Mouse (Mus musculus): Measurements from ENCODE around the gene Hsf2bp. TPM values are rescaled to one million over a fixed set of nuclear protein-coding genes. Genes with fewer than 3 reads are reported as not detected.
A peak's percentile ranks its signal among the peaks of the same experiment; 100 is the strongest.

Hsf2bp gene
- polyA plus RNA-seq, 1 experiment from 2014 or later = 0.42 TPM

DNA sequence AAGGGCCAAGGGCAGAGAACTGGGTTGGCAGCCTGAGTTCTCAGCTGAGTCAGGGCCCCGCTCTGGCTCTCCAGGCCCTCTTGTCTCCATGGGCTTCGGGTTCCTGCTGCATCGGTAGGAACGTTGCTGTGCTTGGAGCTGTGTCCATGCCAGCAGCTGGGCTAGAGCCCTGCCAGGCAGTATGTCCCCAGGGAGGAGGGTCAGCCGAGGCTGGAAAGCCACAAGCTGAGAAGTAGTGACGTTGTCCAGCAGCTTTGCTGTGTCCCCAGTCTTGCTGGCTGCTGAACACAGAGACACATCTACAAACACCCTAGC, 119.7 kb downstream of the Hsf2bp start:
- DNase-seq = no peak
- Histone ChIP-seq H3K9me3 (ENCODE audit: low read length) (no peaks in the 10 kb centered on the region), H3K27ac (ENCODE audit: low read depth) (no peak overlapping the region), H3K36me3 (replicated peaks; ENCODE audit: insufficient read depth, low read length) (no peaks in the 10 kb centered on the region), H3K9ac (replicated peaks) (no peak overlapping the region), H3K27me3 (ENCODE audit: insufficient read depth, low read length) (no peaks in the 10 kb centered on the region), H3K4me1 (ENCODE audit: insufficient read depth) (no peaks in the 10 kb centered on the region), H3K4me3 (ENCODE audit: low read depth, low read length) (no peak overlapping the region), H3K4me2 (ENCODE audit: low read depth, low read length) (no peak overlapping the region)
- TF ChIP-seq EP300 (IDR thresholded peaks at IDR 0.05; ENCODE audit: low read depth) = no peak
- no peak for TF ChIP-seq CTCF (IDR thresholded peaks at IDR 0.05; ENCODE audit: low read depth)
- 78% methylated on average over 6 of the region's 6 CpGs for WGBS (ENCODE audit: insufficient replicate concordance)
- no peak for ATAC-seq

- Histone ChIP-seq H3K27ac (ENCODE audit: low read depth) (no peak overlapping the region), H3K27me3 (ENCODE audit: insufficient read depth, low read length) (no peaks in the 10 kb centered on the region), H3K4me1 (ENCODE audit: insufficient read depth) (no peaks in the 10 kb centered on the region), H3K9ac (replicated peaks) (no peak overlapping the region), H3K4me2 (ENCODE audit: low read depth, low read length) (no peak overlapping the region), H3K36me3 (replicated peaks; ENCODE audit: insufficient read depth, low read length) (no peaks in the 10 kb centered on the region), H3K4me3 (ENCODE audit: low read depth, low read length) (no peak overlapping the region), H3K9me3 (ENCODE audit: low read length) (no peaks in the 10 kb centered on the region)
- DNase-seq = no peak
- WGBS (ENCODE audit: insufficient replicate concordance) = 73% methylated on average over 18 of the region's 18 CpGs
- peak; percentile 35; the same call in 1 of the 2 replicates for ATAC-seq
- TF ChIP-seq EP300 (IDR thresholded peaks at IDR 0.05; ENCODE audit: low read depth) (no peak), CTCF (IDR thresholded peaks at IDR 0.05; ENCODE audit: low read depth) (no peak)
Observed at GRCm38 (mm10) chr17:31915756-31916460, 120.2 kb downstream of the Hsf2bp start.

DNA sequence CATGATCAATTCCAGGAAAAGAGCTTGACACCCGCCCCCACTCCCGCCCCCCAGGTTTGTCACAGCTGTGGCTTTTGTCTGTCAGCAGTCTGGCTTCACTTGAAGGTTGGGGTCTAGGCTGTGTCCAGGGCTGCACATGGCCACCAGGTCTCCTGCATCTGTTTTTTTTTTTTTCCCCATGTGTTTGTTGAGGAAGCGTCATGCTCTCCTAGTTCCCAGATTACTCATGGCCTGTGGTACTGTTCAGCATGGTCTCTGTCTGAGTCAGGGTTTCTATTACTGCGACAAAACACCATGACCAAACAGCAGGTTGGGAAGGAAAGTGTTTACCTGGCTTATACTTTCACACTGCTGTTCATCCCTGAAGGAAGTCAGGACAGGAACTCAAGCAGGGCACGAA, 121.8 kb downstream of the Hsf2bp start:
- TF ChIP-seq CTCF (IDR thresholded peaks at IDR 0.05; ENCODE audit: low read depth) (no peak), EP300 (IDR thresholded peaks at IDR 0.05; ENCODE audit: low read depth) (no peak)
- DNase-seq (no peak), ATAC-seq (no peak)
- H3K27me3 ChIP-seq (ENCODE audit: insufficient read depth, low read length) = no peaks in the 10 kb centered on the region
- H3K27ac ChIP-seq (ENCODE audit: low read depth) = no peak overlapping the region
- H3K9ac ChIP-seq (replicated peaks) = no peak overlapping the region
- H3K4me1 ChIP-seq (ENCODE audit: insufficient read depth) = no peaks in the 10 kb centered on the region
- WGBS (ENCODE audit: insufficient replicate concordance) = 74% methylated on average over 5 of the region's 5 CpGs
- no peaks in the 10 kb centered on the region for H3K9me3 ChIP-seq (ENCODE audit: low read length)
- no peaks in the 10 kb centered on the region for H3K36me3 ChIP-seq (replicated peaks; ENCODE audit: insufficient read depth, low read length)
- H3K4me2 ChIP-seq (ENCODE audit: low read depth, low read length) = no peak overlapping the region
- no peak overlapping the region for H3K4me3 ChIP-seq (ENCODE audit: low read depth, low read length)

DNA sequence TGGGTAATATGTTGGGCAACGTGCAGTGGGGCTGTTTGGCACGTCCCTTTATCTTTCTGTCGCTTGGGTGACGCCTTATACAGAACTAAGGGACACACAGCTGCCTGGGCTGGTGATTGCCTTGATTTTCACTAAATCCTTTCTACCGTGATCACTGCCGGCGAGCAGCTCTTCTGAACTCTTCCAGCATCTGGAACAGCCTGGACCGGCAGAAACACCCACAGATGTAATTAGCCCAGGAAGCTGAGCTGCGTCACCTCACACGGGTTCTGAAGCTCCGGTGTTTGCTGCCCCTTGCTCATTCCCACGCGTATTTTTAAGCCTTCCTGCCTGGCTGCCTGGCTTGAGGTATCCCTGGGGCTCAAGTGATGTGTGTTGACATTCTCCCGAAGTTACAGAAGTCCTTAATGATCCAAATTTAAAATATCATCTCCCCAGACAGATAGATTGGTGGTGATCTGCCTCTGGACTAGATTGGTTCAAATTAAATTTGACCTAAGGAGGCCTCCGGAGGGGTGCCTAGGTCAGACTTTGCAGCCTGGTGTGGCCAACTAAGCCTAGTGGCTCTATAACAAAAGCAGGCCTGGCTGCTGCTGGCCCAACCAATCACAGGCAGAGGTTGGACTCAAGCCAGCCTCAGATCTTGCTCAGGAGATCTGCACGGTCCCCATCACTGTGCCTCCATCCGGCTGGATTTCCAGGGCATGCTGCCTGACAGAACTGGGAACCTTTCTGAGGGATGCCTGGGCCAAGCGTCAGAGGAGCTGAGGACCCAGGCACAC, 123.1 kb downstream of the Hsf2bp start:
- WGBS (ENCODE audit: insufficient replicate concordance) = 78% methylated on average over 18 of the region's 18 CpGs
- no peak overlapping the region for H3K9ac ChIP-seq (replicated peaks)
- no peaks in the 10 kb centered on the region for H3K4me1 ChIP-seq (ENCODE audit: insufficient read depth)
- TF ChIP-seq EP300 (IDR thresholded peaks at IDR 0.05; ENCODE audit: low read depth) = no peak
- no peak for TF ChIP-seq CTCF (IDR thresholded peaks at IDR 0.05; ENCODE audit: low read depth)
- no peaks in the 10 kb centered on the region for H3K9me3 ChIP-seq (ENCODE audit: low read length)
- no peak overlapping the region for H3K27ac ChIP-seq (ENCODE audit: low read depth)
- H3K36me3 ChIP-seq (replicated peaks; ENCODE audit: insufficient read depth, low read length) = no peaks in the 10 kb centered on the region
- no peaks in the 10 kb centered on the region for H3K27me3 ChIP-seq (ENCODE audit: insufficient read depth, low read length)
- no peak overlapping the region for H3K4me2 ChIP-seq (ENCODE audit: low read depth, low read length)
- DNase-seq = no peak
- ATAC-seq = no peak
- no peak overlapping the region for H3K4me3 ChIP-seq (ENCODE audit: low read depth, low read length)

DNA sequence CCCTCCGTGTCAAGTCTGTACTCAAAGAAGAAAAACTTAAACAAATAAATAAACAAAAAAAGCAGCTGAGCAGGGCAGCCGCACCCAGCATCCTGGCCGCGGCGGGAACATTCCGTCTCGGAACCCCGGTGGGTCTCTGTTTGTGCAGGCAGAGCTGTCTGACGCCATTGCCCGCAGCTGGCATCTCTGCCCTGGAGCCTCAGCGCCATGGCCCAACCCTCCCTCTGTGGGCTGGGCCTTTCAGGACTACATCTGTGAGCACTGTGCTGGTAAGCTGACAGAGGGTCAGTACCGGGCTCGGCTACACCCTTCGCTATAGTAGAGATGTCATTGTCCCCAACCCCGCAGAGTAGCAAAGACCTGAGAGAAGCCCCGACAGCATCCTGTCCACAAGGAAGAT, 123.8 kb downstream of the Hsf2bp start:
- WGBS (ENCODE audit: insufficient replicate concordance) = 86% methylated on average over 16 of the region's 16 CpGs
- ATAC-seq = no peak

GRCm38 (mm10) chr17:31908966-31909365, 127.2 kb downstream of the Hsf2bp start:
- WGBS (ENCODE audit: insufficient replicate concordance) = 83% methylated on average over 2 of the region's 2 CpGs
- Histone ChIP-seq H3K9ac (replicated peaks) (no peak overlapping the region), H3K4me3 (ENCODE audit: low read depth, low read length) (no peak overlapping the region), H3K36me3 (replicated peaks; ENCODE audit: insufficient read depth, low read length) (no peaks in the 10 kb centered on the region), H3K9me3 (ENCODE audit: low read length) (no peaks in the 10 kb centered on the region), H3K27ac (ENCODE audit: low read depth) (no peak overlapping the region), H3K4me1 (ENCODE audit: insufficient read depth) (peaks cover 16% of the 10 kb centered on the region), H3K4me2 (ENCODE audit: low read depth, low read length) (no peak overlapping the region), H3K27me3 (ENCODE audit: insufficient read depth, low read length) (no peaks in the 10 kb centered on the region)
- TF ChIP-seq CTCF (IDR thresholded peaks at IDR 0.05; ENCODE audit: low read depth) = no peak
- no peak for TF ChIP-seq EP300 (IDR thresholded peaks at IDR 0.05; ENCODE audit: low read depth)
- ATAC-seq (no peak), DNase-seq (no peak)

More for the DNA sequence above, 123.8 kb downstream of the Hsf2bp start:
- Histone ChIP-seq H3K4me2 (ENCODE audit: low read depth, low read length) (no peak overlapping the region), H3K9ac (replicated peaks) (no peak overlapping the region), H3K4me1 (ENCODE audit: insufficient read depth) (no peaks in the 10 kb centered on the region), H3K4me3 (ENCODE audit: low read depth, low read length) (no peak overlapping the region), H3K27ac (ENCODE audit: low read depth) (no peak overlapping the region), H3K9me3 (ENCODE audit: low read length) (no peaks in the 10 kb centered on the region), H3K36me3 (replicated peaks; ENCODE audit: insufficient read depth, low read length) (no peaks in the 10 kb centered on the region), H3K27me3 (ENCODE audit: insufficient read depth, low read length) (no peaks in the 10 kb centered on the region)
- no peak for DNase-seq
- TF ChIP-seq EP300 (IDR thresholded peaks at IDR 0.05; ENCODE audit: low read depth) (no peak), CTCF (IDR thresholded peaks at IDR 0.05; ENCODE audit: low read depth) (no peak)
